Mouse (Mus musculus) ZHBTc4 (cell line): ENCODE measurements around the gene Casp9.

Experiments used
- DNase-seq: peaks from one replicate; pipeline ENCODE4 v3.0.0-alpha.2; 2011; ENCODE audit warnings: low read depth, low spot score

Casp9 gene

DNA sequence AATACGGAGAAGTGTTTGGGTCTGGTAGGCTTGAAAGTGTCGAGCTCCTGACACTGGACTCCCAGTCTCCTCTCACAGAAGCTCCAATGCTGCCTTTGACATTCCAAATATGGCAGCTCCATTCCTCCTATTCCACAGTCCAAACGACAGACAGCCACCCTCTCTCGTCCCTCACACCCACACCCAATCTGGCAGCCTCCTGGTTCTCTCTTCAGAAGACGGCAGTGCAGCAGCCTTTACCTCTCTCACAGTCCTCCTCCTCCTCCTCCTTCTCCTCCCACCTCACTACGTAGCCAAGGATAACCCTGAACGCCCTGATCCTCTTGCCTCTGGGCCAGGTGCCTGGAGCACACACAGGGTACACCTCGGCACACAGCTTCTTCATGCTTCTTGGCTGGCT, 13.6 kb upstream of the Casp9 start:
- no peak for DNase-seq

DNA sequence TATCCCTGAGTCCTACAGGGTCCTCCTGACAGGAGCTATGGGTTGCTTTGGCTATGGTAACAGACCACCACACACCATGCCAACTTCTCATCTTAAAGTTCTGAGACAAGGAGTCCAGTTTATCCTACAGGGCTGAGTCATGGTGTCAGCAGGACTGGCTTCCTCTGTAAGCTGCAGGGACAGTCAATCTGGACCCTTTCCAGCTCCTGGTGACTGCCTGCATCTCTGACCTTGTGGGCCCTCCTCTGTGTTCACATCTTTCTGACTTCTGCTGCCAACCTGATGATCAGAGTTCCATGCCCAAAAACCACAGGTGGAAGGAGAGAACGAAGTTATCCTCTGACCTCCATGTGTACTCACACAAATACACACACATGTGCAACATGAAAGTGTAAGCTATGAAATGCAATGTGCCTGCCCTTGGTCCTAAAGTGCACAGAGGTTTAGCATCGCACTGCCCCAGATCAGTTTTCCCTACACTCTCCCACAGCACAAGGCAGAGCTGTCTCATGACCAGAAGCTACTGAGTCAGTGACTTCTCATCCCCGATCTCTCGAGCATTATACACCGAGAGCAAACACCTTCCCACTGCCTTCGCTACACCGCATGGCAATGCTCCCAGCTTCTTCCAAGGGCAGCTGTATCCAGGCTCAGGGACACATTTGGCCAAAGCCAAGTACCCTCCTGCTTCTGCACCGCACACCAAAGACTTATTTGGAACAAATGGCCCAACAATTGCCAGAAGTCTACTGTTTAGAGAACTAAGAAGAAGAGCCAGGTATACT, 12.0 kb upstream of the Casp9 start:
- no peak for DNase-seq

- DNase-seq: no peak
Observed at GRCm38 (mm10) chr4:141784835-141785234, 8.6 kb upstream of the Casp9 start.

GRCm38 (mm10) chr4:141786141-141786540, 7.3 kb upstream of the Casp9 start:
- no peak for DNase-seq

GRCm38 (mm10) chr4:141787046-141787445, 6.4 kb upstream of the Casp9 start:
- no peak for DNase-seq

- DNase-seq: no peak
Observed at GRCm38 (mm10) chr4:141787462-141787861, 6.0 kb upstream of the Casp9 start.

- DNase-seq: no peak
Observed at GRCm38 (mm10) chr4:141789564-141790218, 3.7 kb upstream of the Casp9 start.

- DNase-seq: peak; percentile 100
Observed at GRCm38 (mm10) chr4:141790524-141790990, 2.9 kb upstream of the Casp9 start, which contains the start of gene Dnajc16. TSS of gene Dnajc16 (minus strand) at chr4:141790931.

- DNase-seq: no peak
Observed at GRCm38 (mm10) chr4:141791486-141791885, 1.9 kb upstream of the Casp9 start.

- no peak for DNase-seq
Observed at GRCm38 (mm10) chr4:141791951-141792350, 1.5 kb upstream of the Casp9 start.

DNA sequence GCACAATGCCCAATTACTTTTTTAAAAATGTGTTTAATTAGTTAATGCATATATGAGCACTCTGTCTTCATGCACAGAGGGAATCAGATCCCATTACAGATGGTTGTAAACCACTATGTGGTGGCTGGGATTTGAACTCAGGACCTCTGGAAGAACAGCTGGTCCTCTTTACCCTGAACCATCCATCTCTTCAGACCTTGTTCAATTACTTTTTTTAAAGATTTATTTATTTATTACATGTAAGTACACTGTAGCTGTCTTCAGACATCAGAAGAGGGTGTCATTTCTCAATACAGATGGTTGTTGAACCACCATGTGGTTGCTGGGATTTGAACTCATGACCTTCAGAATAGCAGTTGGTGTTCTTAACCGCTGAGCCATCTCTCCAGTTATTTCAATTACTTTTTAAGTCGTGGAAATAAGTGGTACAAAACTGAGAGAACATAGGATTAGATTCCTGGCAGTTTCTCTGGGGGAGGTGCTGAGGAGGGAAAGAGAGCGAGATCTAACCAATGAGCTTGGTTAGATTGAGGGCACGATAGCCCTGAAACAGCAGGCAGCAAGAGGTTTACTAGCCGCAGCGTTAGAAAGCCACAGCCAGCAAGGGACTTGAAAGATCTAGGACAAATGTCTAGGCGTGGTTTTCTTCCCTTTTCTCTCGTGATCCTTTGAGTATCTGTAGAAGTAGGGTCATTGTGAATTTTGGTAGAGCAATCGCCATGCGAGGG, 694 bp upstream of the Casp9 start:
- DNase-seq: no peak

DNA sequence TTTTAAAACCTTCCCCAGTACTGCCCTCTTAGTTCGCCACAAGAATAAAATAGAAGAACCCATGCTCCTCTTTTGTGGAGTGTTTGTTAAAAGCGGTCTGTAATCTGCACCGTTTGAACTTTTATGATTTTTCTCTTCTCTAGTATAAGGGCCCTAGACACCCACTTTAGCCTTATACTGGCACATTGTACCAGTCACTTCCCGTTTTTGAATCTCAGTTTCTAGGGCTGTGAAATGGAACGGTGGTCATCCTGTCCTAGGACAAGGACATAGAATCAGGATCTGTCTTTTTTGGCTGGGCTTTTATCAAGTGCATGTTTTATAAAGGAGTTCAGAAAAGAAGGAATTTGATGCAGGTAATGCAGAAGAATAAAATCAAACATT, 732 bp downstream of the Casp9 start:
- no peak for DNase-seq

DNA sequence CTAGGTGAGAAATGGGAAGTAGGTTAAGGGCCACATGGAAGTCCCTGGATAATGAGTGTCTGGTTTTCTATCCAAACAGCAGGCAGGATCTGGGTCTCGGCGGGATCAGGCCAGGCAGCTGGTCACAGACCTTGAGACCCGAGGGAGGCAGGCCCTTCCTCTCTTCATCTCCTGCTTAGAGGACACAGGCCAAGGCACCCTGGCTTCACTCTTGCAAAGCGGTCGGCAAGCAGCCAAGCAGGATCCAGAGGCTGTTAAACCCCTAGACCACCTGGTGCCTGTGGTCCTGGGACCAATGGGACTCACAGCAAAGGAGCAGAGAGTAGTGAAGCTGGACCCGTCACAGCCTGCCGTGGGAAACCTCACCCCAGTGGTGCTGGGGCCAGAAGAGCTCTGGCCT, 2.9 kb downstream of the Casp9 start:
- DNase-seq: no peak

DNA sequence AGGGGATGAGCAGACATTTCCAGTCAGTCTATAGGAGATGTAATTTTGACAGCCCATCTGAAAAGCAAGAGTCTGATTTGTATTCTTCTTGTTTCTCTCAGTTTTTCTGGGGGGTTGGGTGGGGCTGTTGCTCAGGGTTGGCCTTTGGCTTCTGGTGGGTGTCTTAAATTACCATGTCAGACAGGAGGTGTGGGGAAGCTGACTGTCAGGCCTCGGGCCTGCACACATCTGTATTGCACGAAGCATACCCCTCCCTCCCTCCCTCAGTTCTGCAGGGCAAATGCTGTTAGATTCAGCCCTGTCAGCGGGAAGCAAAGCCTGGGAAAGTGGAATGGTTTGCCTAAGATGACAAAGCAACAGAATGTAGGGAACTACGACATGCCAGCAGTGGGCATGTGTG, 3.5 kb downstream of the Casp9 start:
- no peak for DNase-seq

DNA sequence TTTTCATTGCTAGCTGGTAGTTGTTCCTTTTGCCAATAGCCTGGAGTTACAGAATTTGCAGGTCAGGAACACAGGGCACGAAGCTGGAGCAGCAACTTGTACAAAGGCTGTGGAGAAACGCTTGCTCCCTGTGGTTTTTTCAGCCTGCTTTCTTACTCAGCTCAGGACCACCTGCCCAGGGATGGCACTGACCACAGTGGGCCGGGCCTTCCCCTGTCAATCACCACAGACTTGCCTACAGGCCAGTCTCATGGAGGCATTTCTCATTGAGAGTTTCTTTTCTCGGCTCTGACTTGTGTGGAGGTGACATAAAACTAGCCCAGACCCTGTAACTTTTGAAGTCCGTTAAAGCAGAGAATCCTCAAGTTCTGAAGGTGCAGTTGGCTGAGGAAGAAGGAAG, 4.1 kb downstream of the Casp9 start:
- DNase-seq: no peak

GRCm38 (mm10) chr4:141804105-141804504, 10.7 kb downstream of the Casp9 start:
- DNase-seq: no peak

GRCm38 (mm10) chr4:141805886-141806285, 12.5 kb downstream of the Casp9 start:
- DNase-seq: no peak

DNA sequence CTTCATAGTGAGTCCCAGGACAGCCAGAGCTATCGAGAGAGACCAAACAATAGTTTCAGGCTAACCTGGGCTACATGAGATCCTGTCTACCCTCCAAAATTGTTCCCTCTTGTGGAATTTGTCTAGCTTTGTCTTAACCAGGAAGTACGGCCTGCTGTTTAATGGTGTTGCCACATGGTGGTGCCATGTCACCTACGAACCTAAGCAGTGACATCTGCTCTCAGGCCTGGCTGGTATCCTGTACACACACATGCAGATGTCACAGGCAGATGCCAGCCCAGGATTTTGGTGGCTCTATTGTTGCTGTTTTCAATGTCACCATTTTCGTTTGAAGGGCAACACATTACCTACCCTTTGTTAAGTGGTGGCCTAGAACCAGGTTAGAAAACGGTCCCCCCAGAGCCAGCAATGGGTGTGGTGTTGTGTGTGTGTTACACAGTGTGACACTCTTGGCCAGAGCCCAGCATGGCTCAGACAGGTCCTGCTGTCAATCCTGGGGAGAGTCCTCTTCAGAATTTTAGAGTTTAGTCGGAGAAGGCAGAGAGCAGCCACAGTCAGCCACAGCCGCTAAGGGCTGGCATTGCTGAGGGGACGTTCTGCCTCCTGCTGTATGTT, 16.5 kb downstream of the Casp9 start:
- peak; percentile 78 for DNase-seq

DNA sequence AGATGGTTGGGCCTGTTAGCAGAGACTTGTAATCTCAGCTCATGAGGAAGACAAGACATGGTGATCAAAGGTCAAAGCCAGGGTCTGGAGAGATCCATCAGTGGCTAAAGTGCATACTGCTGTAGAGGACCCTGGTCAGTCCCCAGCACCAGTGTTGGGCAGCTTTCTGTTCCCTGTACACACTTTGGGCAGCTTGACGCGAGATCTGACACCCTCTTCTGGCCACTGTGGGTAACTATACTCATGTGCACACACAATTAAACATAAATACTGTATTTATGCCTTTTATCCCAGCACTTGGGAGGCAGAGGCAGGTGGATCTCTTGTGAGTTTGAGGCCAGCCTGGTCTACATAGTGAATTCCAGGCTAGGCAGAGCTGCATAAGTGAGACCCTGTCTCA, 17.6 kb downstream of the Casp9 start:
- no peak for DNase-seq

GRCm38 (mm10) chr4:141811375-141811774, 18.0 kb downstream of the Casp9 start:
- DNase-seq: no peak

DNA sequence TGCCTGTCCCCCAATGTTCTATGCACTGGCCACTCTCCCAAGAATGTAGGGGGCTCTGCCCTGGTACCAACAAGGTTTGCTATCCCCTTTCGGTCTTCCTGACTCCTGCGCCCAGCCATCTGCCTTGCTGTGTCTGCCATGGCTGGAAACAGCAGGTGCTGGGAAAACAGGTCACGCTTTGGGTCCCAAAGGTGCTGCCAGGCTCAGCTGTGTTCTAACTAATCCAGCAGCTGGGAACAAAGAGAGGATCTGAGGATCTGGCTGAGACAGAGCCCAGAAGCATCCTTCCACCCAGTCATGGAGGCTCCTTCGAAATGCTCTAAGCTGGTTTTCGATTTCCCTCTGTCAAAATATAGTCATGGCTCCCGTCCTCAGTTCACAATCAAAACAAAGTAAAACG, 22.9 kb downstream of the Casp9 start:
- no peak for DNase-seq
